Mouse (Mus musculus): ENCODE data around the gene Ube3c. TPM values are rescaled to one million over a fixed set of nuclear protein-coding genes. Genes with fewer than 3 reads are reported as not detected.

Ube3c gene
- polyA plus RNA-seq, 1 experiment from 2014 or later: 24.6 TPM

- WGBS: 84% methylated on average over 4 of the region's 4 CpGs
- H3K4me1 ChIP-seq: no peaks in the 10 kb centered on the region
- no peak overlapping the region for H3K4me3 ChIP-seq
- no peaks in the 10 kb centered on the region for H3K27me3 ChIP-seq
- no peaks in the 10 kb centered on the region for H3K36me3 ChIP-seq
- H3K9me3 ChIP-seq: no peaks in the 10 kb centered on the region
- no peak overlapping the region for H3K4me2 ChIP-seq
- no peak for ATAC-seq (ENCODE audit: insufficient number of reproducible peaks, low FRiP score, low TSS enrichment, low read depth)
- no peak overlapping the region for H3K27ac ChIP-seq
- H3K9ac ChIP-seq: no peak overlapping the region
These were observed 116.0 kb downstream of the Ube3c start for GRCm38 (mm10) chr5:29685085-29685484.

- 58% methylated on average over 3 of the region's 3 CpGs for WGBS
- Histone ChIP-seq H3K9me3 (no peaks in the 10 kb centered on the region), H3K36me3 (no peaks in the 10 kb centered on the region), H3K27ac (no peak overlapping the region), H3K27me3 (no peaks in the 10 kb centered on the region), H3K4me2 (no peak overlapping the region), H3K4me1 (no peaks in the 10 kb centered on the region), H3K9ac (no peak overlapping the region), H3K4me3 (no peak overlapping the region)
- ATAC-seq (ENCODE audit: insufficient number of reproducible peaks, low FRiP score, low TSS enrichment, low read depth): no peak
These were observed 118.6 kb downstream of the Ube3c start for GRCm38 (mm10) chr5:29687671-29688070.

- 60% methylated on average over 7 of the region's 7 CpGs for WGBS
- no peak overlapping the region for H3K9ac ChIP-seq
- H3K27ac ChIP-seq: no peak overlapping the region
- H3K9me3 ChIP-seq: no peaks in the 10 kb centered on the region
- ATAC-seq (ENCODE audit: insufficient number of reproducible peaks, low FRiP score, low TSS enrichment, low read depth): no peak
- no peaks in the 10 kb centered on the region for H3K27me3 ChIP-seq
- no peak overlapping the region for H3K4me2 ChIP-seq
- no peaks in the 10 kb centered on the region for H3K36me3 ChIP-seq
- H3K4me3 ChIP-seq: no peak overlapping the region
- H3K4me1 ChIP-seq: no peaks in the 10 kb centered on the region
These were observed 119.3 kb downstream of the Ube3c start for GRCm38 (mm10) chr5:29688352-29688751.

GRCm38 (mm10) chr5:29698493-29698892, 129.5 kb downstream of the Ube3c start:
- no peaks in the 10 kb centered on the region for H3K4me1 ChIP-seq
- no peak overlapping the region for H3K4me3 ChIP-seq
- no peaks in the 10 kb centered on the region for H3K9me3 ChIP-seq
- no peak overlapping the region for H3K4me2 ChIP-seq
- H3K36me3 ChIP-seq: no peaks in the 10 kb centered on the region
- no peak overlapping the region for H3K9ac ChIP-seq
- no peak overlapping the region for H3K27ac ChIP-seq
- no peaks in the 10 kb centered on the region for H3K27me3 ChIP-seq
- 82% methylated on average over 4 of the region's 4 CpGs for WGBS
- ATAC-seq (ENCODE audit: insufficient number of reproducible peaks, low FRiP score, low TSS enrichment, low read depth): no peak

- WGBS: 73% methylated on average over 2 of the region's 2 CpGs
- H3K4me1 ChIP-seq: no peaks in the 10 kb centered on the region
- no peak for ATAC-seq (ENCODE audit: insufficient number of reproducible peaks, low FRiP score, low TSS enrichment, low read depth)
- H3K9ac ChIP-seq: no peak overlapping the region
- H3K4me2 ChIP-seq: no peak overlapping the region
- H3K4me3 ChIP-seq: no peak overlapping the region
- no peaks in the 10 kb centered on the region for H3K27me3 ChIP-seq
- no peaks in the 10 kb centered on the region for H3K36me3 ChIP-seq
- no peak overlapping the region for H3K27ac ChIP-seq
- no peaks in the 10 kb centered on the region for H3K9me3 ChIP-seq
These were observed 130.6 kb downstream of the Ube3c start for GRCm38 (mm10) chr5:29699520-29700202.

- Histone ChIP-seq H3K4me3 (no peak overlapping the region), H3K36me3 (no peaks in the 10 kb centered on the region), H3K9me3 (no peaks in the 10 kb centered on the region), H3K9ac (no peak overlapping the region), H3K27me3 (no peaks in the 10 kb centered on the region), H3K4me1 (peaks cover 4% of the 10 kb centered on the region; the same call in 1 of the 2 replicates), H3K4me2 (no peak overlapping the region), H3K27ac (no peak overlapping the region)
- ATAC-seq (ENCODE audit: insufficient number of reproducible peaks, low FRiP score, low TSS enrichment, low read depth): no peak
- 81% methylated on average over 4 of the region's 4 CpGs for WGBS
These were observed 138.2 kb downstream of the Ube3c start for GRCm38 (mm10) chr5:29707241-29707640.

- WGBS: 7% methylated on average over 5 of the region's 5 CpGs
- H3K36me3 ChIP-seq: no peaks in the 10 kb centered on the region
- peaks cover 4% of the 10 kb centered on the region; the same call in 1 of the 2 replicates for H3K4me1 ChIP-seq
- no peaks in the 10 kb centered on the region for H3K9me3 ChIP-seq
- no peak overlapping the region for H3K9ac ChIP-seq
- no peak overlapping the region for H3K27ac ChIP-seq
- no peak for ATAC-seq (ENCODE audit: insufficient number of reproducible peaks, low FRiP score, low TSS enrichment, low read depth)
- no peak overlapping the region for H3K4me2 ChIP-seq
- no peaks in the 10 kb centered on the region for H3K27me3 ChIP-seq
- no peak overlapping the region for H3K4me3 ChIP-seq
These were observed 139.2 kb downstream of the Ube3c start for GRCm38 (mm10) chr5:29708258-29708657.

GRCm38 (mm10) chr5:29711631-29712030, 142.6 kb downstream of the Ube3c start:
- H3K27ac ChIP-seq: no peak overlapping the region
- no peak overlapping the region for H3K4me3 ChIP-seq
- H3K4me1 ChIP-seq: peaks cover 4% of the 10 kb centered on the region; the same call in 1 of the 2 replicates
- no peak for ATAC-seq (ENCODE audit: insufficient number of reproducible peaks, low FRiP score, low TSS enrichment, low read depth)
- H3K9me3 ChIP-seq: no peaks in the 10 kb centered on the region
- no peak overlapping the region for H3K4me2 ChIP-seq
- no peaks in the 10 kb centered on the region for H3K36me3 ChIP-seq
- no peak overlapping the region for H3K9ac ChIP-seq
- no peaks in the 10 kb centered on the region for H3K27me3 ChIP-seq

GRCm38 (mm10) chr5:29712906-29713305, 143.9 kb downstream of the Ube3c start:
- WGBS: 50% methylated on average over 1 of the region's 1 CpGs
- H3K4me3 ChIP-seq: no peak overlapping the region
- ATAC-seq (ENCODE audit: insufficient number of reproducible peaks, low FRiP score, low TSS enrichment, low read depth): no peak

GRCm38 (mm10) chr5:29721159-29721558, 152.1 kb downstream of the Ube3c start:
- ATAC-seq (ENCODE audit: insufficient number of reproducible peaks, low FRiP score, low TSS enrichment, low read depth): no peak
- H3K9me3 ChIP-seq: no peaks in the 10 kb centered on the region
- H3K27ac ChIP-seq: no peak overlapping the region
- H3K4me2 ChIP-seq: no peak overlapping the region
- 22% methylated on average over 1 of the region's 1 CpGs for WGBS
- no peak overlapping the region for H3K4me3 ChIP-seq
- H3K9ac ChIP-seq: no peak overlapping the region
- H3K27me3 ChIP-seq: no peaks in the 10 kb centered on the region
- no peaks in the 10 kb centered on the region for H3K36me3 ChIP-seq
- no peaks in the 10 kb centered on the region for H3K4me1 ChIP-seq

More at GRCm38 (mm10) chr5:29712906-29713305, 143.9 kb downstream of the Ube3c start:
- no peaks in the 10 kb centered on the region for H3K9me3 ChIP-seq
- no peaks in the 10 kb centered on the region for H3K27me3 ChIP-seq
- no peak overlapping the region for H3K27ac ChIP-seq
- no peak overlapping the region for H3K9ac ChIP-seq
- H3K4me1 ChIP-seq: peaks cover 4% of the 10 kb centered on the region; the same call in 1 of the 2 replicates
- H3K4me2 ChIP-seq: no peak overlapping the region
- H3K36me3 ChIP-seq: no peaks in the 10 kb centered on the region

GRCm38 (mm10) chr5:29725369-29725768, 156.3 kb downstream of the Ube3c start:
- Histone ChIP-seq H3K4me2 (no peak overlapping the region), H3K27ac (no peak overlapping the region), H3K9me3 (no peaks in the 10 kb centered on the region), H3K27me3 (no peaks in the 10 kb centered on the region), H3K9ac (no peak overlapping the region), H3K4me1 (no peaks in the 10 kb centered on the region), H3K4me3 (no peak overlapping the region), H3K36me3 (no peaks in the 10 kb centered on the region)
- no peak for ATAC-seq (ENCODE audit: insufficient number of reproducible peaks, low FRiP score, low TSS enrichment, low read depth)
- WGBS: 83% methylated on average over 2 of the region's 2 CpGs
